Mouse (Mus musculus): ENCODE results near the gene Gm1123. TPM values are rescaled to one million over a fixed set of nuclear protein-coding genes. Genes with fewer than 3 reads are reported as not detected.

Gm1123 gene
- total RNA-seq, 2 experiments from 2014 or later: 0.21 TPM; not detected in 1

DNA sequence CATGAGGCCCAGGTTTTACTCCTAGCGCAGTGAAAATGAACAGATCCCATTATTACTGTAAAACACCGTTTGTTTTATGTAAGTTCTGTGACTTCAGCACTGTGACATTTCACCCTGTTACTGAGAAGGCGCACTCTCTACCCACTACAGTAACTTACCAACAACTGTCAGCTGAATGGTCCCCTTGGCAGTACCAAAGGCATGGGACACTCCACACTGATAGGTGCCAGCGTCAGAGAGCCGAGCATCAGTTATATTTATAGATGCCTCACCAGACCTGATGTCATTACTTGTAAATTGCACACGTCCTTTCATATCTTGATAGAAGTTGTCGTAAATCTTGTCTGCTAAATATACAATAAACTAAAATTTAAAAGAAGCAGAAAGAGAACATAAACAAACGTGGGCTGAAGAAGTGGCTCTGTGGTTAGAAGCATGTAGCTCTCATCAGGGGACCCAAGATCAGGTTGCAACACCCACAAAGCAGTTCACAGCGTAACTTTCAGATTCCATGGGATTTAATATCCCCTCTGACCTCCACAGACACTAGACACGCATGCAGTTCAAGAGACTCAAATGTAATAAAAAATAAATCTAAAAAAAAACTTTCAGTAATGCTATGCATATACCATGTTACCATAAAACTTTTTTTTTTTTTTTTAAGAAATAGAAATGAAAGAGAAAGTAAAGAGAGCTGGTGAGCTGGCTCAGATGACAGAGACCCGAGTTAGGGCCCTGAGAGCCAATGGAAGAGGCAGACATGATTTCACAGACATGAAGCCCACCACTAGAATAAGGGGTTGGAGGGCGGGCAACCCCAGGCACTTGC is 26.2 kb downstream of the Gm1123 start:
- DNase-seq (ENCODE audit: low spot score in 2 of 2): no peak

DNA sequence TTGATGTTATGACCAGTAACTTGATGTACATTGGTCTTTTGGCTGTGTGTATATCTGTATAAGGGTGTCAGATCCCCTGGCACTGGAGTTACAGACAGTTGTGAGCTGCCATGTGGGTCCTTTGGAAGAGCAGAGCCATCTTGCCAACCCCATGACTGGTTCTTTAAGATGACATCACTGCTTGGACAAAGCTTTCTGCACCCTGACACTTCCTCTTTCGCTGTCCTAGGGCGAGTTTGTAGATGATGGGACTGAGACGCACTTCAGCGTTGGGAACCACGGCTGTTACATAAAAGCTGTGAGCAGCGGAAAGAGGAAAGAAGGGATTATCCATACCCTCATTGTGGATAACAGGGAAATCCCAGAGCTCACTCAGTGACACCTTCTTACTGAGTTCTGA is 34.2 kb downstream of the Gm1123 start:
- no peak for DNase-seq (ENCODE audit: low spot score in 2 of 2)

- DNase-seq (ENCODE audit: low spot score in 2 of 2): peak; percentile 39 to 59
Measured at GRCm38 (mm10) chr9:98999881-99000339, 35.6 kb downstream of the Gm1123 start.

DNA sequence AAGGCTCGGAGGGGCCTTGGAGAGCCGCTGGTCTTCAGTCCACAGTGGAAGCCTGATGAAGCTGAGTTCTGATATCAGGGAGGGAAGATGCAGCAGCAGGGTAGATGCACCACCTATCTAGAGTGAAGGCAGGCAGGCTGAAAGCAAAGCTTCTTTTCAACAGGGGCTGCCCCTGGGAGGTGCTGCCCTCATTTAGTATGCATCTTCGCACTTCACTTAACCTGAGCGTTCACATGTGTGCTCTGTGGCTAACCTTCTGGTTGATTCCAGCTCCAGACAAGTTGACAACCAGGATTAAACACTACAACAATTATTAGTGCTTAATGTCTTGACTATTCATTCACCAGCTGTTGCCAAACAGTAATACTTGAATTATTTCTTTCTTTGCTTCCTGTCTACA is 41.4 kb downstream of the Gm1123 start:
- DNase-seq (ENCODE audit: low spot score in 2 of 2): no peak

- DNase-seq (ENCODE audit: low spot score in 2 of 2): no peak
Measured at GRCm38 (mm10) chr9:98987131-98987530, 48.4 kb downstream of the Gm1123 start.

GRCm38 (mm10) chr9:98986476-98987096 is 48.9 kb downstream of the Gm1123 start:
- no peak for DNase-seq (ENCODE audit: low spot score in 2 of 2)

GRCm38 (mm10) chr9:98985800-98986475 is 49.6 kb downstream of the Gm1123 start, which contains the start of gene Faim:
Gene Faim, plus strand, starts transcription at chr9:98986373.
- peak; percentile 100 for DNase-seq (ENCODE audit: low spot score in 2 of 2)

- DNase-seq (ENCODE audit: low spot score in 2 of 2): peak; percentile 83 to 88
Measured at GRCm38 (mm10) chr9:98979431-98980416, 55.8 kb downstream of the Gm1123 start.

- no peak for DNase-seq (ENCODE audit: low spot score in 2 of 2)
Measured at GRCm38 (mm10) chr9:98976520-98976919, 59.0 kb downstream of the Gm1123 start.

DNA sequence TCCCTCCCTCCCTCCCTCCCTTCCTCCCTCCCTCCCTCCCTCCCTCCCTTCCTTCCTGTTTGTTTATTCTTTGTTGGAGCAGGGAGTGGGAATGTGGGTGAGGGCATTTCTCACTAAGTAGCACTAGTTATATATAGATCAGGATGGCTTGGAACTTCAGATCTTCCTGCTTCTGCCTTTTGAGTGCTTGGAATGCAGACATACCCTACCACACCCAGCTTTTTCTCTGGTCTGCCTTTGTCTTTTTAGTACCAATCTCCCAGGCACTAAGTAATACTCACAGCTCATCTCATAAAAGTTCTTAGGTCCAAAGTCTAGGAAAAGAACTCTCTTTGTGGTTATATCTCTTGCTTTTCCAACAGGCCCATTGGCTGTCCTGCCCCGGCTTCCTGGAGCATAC is 59.4 kb downstream of the Gm1123 start:
- no peak for DNase-seq (ENCODE audit: low spot score in 2 of 2)

GRCm38 (mm10) chr9:98974898-98975297 is 60.6 kb downstream of the Gm1123 start:
- no peak for DNase-seq (ENCODE audit: low spot score in 2 of 2)

DNA sequence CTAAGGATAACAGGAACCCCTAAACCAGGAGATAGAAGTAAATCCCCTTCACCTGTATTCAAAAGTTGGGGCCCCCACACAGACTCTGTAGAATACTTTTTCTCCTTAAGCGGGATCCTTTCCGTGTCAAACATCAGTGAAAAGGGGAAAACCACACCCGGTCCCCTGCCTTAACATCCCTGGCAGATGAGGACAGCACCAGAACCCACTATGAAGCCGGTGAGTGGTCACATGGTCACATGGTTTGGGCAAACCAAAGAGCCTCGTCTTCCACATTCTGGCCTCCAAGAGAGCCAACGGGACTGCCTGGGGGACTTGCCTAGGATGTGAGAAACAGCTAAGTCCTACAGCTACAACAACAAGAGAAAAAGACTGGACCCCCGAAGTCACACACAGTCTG is 62.0 kb downstream of the Gm1123 start:
- DNase-seq (ENCODE audit: low spot score in 2 of 2): no peak

DNA sequence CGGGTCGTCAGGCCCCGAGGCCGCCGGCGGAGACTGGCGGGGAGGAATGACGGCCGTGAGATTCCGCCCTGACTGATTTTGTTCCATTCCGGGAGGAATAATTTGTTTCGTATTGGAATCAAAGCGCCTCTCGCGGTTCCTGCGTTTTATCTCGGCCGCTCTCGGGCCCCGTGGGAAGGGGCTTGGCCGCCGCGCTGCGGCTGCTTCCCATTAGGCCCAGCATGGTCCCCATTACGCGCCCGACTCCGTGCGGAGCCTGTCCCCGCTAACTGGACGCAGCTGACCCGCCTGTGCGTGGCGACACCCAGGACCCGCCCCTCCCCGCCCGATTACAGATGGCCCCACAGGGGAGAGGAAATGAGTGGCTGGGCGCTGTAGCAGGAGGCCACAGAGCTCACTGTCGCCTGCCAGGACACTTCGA is 62.4 kb downstream of the Gm1123 start:
- no peak for DNase-seq (ENCODE audit: low spot score in 2 of 2)

DNA sequence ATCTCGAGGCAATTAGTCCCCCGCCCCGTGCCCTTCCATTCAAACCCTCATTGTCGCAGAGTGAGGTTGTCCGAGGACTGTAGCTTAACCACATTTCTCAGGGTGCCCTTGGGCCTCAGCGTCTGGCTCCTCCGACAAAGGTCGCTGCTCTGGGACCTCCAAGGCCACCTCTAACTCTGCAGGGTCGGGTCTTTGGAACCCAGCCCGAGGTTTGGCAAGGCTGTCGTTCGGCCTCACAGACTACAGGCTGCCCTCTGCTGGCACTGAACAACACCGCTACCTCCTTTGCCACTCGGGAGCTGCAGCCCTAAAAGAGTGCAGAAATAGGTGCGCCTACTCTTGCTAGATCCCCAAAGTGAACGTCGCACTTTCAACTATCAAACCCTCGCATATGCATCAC is 70.4 kb downstream of the Gm1123 start:
- DNase-seq (ENCODE audit: low spot score in 2 of 2): no peak

DNA sequence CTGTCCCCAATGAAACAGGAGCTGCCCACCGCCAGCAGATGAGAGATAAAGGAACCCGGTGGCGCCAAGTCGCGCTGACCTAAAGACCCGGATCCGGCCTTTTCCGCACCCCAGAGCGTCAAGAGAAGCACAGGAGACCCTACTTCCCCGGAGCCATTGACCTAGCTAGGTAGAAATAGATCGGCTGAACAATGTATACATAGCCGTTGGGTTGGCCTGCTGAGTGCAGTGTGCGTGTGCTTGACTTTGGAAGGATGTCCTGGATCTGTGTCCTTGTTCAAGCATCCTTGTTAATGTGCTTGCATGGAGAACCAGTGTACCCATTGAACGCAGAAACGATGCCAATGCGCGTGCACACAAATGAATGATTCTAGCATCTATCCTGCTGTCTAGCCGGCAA is 71.9 kb downstream of the Gm1123 start:
- no peak for DNase-seq (ENCODE audit: low spot score in 2 of 2)

- no peak for DNase-seq (ENCODE audit: low spot score in 2 of 2)
Measured at GRCm38 (mm10) chr9:98962478-98963142, 72.9 kb downstream of the Gm1123 start.

DNA sequence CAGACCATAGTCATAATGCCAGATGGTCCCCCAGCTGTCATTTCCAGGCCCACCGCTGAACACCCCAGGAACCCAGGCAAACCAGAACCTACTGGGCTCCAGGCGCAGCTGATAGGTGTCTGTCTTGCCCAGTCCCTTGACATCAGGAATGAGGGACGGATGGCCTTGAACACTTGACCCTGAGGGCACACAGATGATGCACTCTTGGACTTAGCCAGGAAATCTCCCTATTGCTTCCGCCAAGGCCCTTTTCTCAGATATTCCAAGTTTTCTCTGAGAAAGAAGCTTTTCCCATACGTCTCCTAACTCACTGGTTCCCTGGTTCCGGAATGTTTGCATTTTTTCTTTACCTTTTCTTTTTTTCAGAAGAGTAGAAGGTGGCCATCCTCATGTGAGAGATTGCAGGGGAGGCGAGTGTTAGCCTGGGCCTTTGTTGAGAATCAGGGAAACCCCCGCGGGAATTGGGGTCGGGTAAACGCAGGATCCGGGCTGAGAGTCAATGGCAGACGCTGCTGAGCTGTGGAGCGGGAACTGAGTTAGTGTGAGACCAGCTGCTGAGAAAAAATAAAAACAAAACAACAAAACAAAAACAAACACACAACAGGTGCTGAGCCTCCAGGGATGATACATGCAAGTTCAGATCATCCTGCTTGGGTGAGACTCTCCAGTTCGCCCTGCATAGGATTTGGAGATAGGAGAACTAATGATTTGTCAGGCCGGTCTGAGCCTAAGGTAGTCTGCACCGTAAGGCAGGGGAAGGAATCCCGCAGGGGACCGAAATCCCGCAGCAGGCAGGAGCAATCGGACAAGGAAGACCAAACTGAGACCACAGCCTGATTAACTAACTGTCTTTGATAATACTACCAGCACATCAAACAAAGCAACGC is 73.7 kb downstream of the Gm1123 start:
- no peak for DNase-seq (ENCODE audit: low spot score in 2 of 2)

DNA sequence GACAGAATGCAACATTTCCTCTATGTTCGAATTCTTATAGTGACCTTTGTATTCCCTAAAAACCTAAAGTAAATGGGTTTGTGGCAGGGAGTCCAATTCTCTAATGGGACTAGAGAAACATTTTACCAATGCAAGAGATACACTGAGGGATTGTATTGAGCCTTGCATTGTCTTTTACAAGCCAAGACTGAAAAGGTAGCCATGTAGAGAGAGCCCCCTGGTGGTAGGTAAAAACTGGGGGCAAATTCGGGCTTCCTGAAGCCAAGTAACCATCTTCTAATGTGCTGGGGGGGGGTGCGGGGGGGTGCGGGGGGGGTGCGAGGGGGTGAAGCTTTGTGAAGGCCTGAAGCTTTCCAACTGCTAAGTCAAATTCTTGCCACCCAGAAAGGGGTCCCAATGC is 75.2 kb downstream of the Gm1123 start:
- no peak for DNase-seq (ENCODE audit: low spot score in 2 of 2)

DNA sequence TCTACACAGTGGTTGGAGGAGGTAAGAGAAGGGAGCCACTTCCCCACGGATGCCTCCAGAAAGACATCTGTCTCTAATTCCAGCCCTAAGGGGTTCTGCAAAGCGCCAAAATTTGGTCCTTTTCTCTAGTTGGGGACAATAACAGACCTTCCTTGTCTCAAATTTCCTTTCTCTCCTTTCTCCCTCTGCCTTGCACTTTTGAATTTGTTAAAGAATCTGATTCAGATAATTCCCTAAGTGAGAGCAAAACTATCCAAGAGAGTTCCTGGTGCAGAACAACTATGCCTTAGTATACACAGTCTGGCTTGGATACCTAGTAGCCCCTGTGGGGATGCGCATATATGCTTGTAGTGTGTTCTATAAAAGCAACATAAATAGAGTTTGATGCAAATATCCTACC is 75.7 kb downstream of the Gm1123 start:
- DNase-seq (ENCODE audit: low spot score in 2 of 2): no peak
